Mouse (Mus musculus) c-Kit-positive CD71-positive TER-119-positive erythroid progenitor cells, embryonic 14.5 days (primary cell): Measurements from ENCODE around the gene Rufy4.

Experiments
- DNase-seq: peaks from one replicate; pipeline ENCODE4 v3.0.0-alpha.2; 2013; ENCODE audit warnings: low spot score

Rufy4 gene

GRCm38 (mm10) chr1:74106214-74106613 is 19.1 kb upstream of the Rufy4 start:
- no peak for DNase-seq

- no peak for DNase-seq
Measured at GRCm38 (mm10) chr1:74107931-74108618, 17.3 kb upstream of the Rufy4 start.

- no peak for DNase-seq
Measured at GRCm38 (mm10) chr1:74109670-74110069, 15.7 kb upstream of the Rufy4 start.

- DNase-seq = no peak
Measured at GRCm38 (mm10) chr1:74110932-74111695, 14.2 kb upstream of the Rufy4 start.

- DNase-seq = no peak
Measured at GRCm38 (mm10) chr1:74111696-74112030, 13.7 kb upstream of the Rufy4 start.

GRCm38 (mm10) chr1:74113071-74113470 is 12.3 kb upstream of the Rufy4 start:
- DNase-seq = no peak

- no peak for DNase-seq
Measured at GRCm38 (mm10) chr1:74117876-74118275, 7.5 kb upstream of the Rufy4 start.

GRCm38 (mm10) chr1:74119115-74119514 is 6.2 kb upstream of the Rufy4 start:
- no peak for DNase-seq

GRCm38 (mm10) chr1:74121138-74121537 is 4.2 kb upstream of the Rufy4 start:
- DNase-seq = no peak

GRCm38 (mm10) chr1:74121821-74122576 is 3.3 kb upstream of the Rufy4 start:
- DNase-seq = no peak

GRCm38 (mm10) chr1:74123215-74123614 is 2.1 kb upstream of the Rufy4 start:
- DNase-seq = no peak

- DNase-seq = no peak
Measured at GRCm38 (mm10) chr1:74124021-74124981, 1.0 kb upstream of the Rufy4 start, which contains the start of gene Tns1. Gene Tns1, minus strand, starts transcription at chr1:74124449.

GRCm38 (mm10) chr1:74130883-74131659 is 5.7 kb downstream of the Rufy4 start:
- no peak for DNase-seq

GRCm38 (mm10) chr1:74132011-74132410 is 6.7 kb downstream of the Rufy4 start:
- DNase-seq = no peak

- DNase-seq = no peak
Measured at GRCm38 (mm10) chr1:74133954-74134353, 8.6 kb downstream of the Rufy4 start.

- DNase-seq = peak; percentile 45
Measured at GRCm38 (mm10) chr1:74135326-74135950, 10.1 kb downstream of the Rufy4 start.

- no peak for DNase-seq
Measured at GRCm38 (mm10) chr1:74139415-74139814, 14.1 kb downstream of the Rufy4 start.

- no peak for DNase-seq
Measured at GRCm38 (mm10) chr1:74141781-74142180, 16.4 kb downstream of the Rufy4 start.

GRCm38 (mm10) chr1:74149106-74149885 is 24.0 kb downstream of the Rufy4 start:
- DNase-seq = no peak

GRCm38 (mm10) chr1:74150101-74150500 is 24.8 kb downstream of the Rufy4 start:
- DNase-seq = no peak
